Mouse (Mus musculus) embryonic facial prominence, embryonic 13.5 days (tissue): ENCODE results near the gene Rassf3. TPM values are rescaled to one million over a fixed set of nuclear protein-coding genes. Genes with fewer than 3 reads are reported as not detected.

Source experiments
- ATAC-seq: fragments of 200-750 bp; cut with Nextera tagmentation; 2 replicates; pipeline ENCODE4 v1.8.0; 2017; ENCODE audit warnings: low read depth; ENCODE audit not compliant: insufficient number of reproducible peaks, insufficient read depth, low FRiP score, low TSS enrichment
- H3K27ac ChIP-seq: fragments of 300-500 bp; sonication (generic); 2 replicates; pipeline ENCODE4 v1.5.1; 2015; ENCODE audit warnings: moderate library complexity, mild to moderate bottlenecking, inconsistent platforms
- H3K27me3 ChIP-seq: fragments of 300-500 bp; sonication (generic); 2 replicates; pipeline ENCODE4 v1.6.1; 2015; ENCODE audit warnings: mild to moderate bottlenecking, inconsistent platforms
- H3K36me3 ChIP-seq: fragments of 300-500 bp; sonication (generic); 2 replicates; pipeline ENCODE4 v1.6.1; 2015; ENCODE audit warnings: mild to moderate bottlenecking, inconsistent platforms
- H3K4me1 ChIP-seq: fragments of 300-500 bp; sonication (generic); 2 replicates; pipeline ENCODE4 v1.6.1; 2015; ENCODE audit warnings: inconsistent platforms
- H3K4me2 ChIP-seq: fragments of 300-500 bp; sonication (generic); 2 replicates; pipeline ENCODE4 v1.6.1; 2015; ENCODE audit warnings: moderate library complexity, mild to moderate bottlenecking, inconsistent platforms
- H3K4me3 ChIP-seq: fragments of 300-500 bp; sonication (generic); 2 replicates; pipeline ENCODE4 v1.5.1; 2015; ENCODE audit warnings: mild to moderate bottlenecking, inconsistent platforms
- H3K9ac ChIP-seq: fragments of 300-500 bp; sonication (generic); 2 replicates; pipeline ENCODE4 v1.6.1; 2015; ENCODE audit warnings: mild to moderate bottlenecking, inconsistent platforms
- H3K9me3 ChIP-seq: fragments of 300-500 bp; sonication (generic); 2 replicates; pipeline ENCODE4 v1.6.1; 2016; ENCODE audit warnings: inconsistent platforms
- WGBS: fragments of 180-500 bp; shearing (Covaris S2); methylation state at CpG from one replicate; pipeline ENCODE4 v1.1.7; 2015; ENCODE audit warnings: mixed read lengths; 5-methylcytosine and 5-hydroxymethylcytosine counted together
- polyA plus RNA-seq: library from polyadenylated mRNA; unstranded; fragments of >200 nt; fragmentation: Nextera tagmentation; extraction: Ambion mirVana; gene quantifications from 2 replicates; pipeline ENCODE4 v1.2.1, GENCODE M21; 2015

The Rassf3 gene
- polyA plus RNA-seq, 1 experiment from 2014 or later = 20.8 TPM

GRCm38 (mm10) chr10:121487716-121488115, 11.6 kb upstream of the Rassf3 start:
- WGBS = 74% methylated on average over 4 of the region's 4 CpGs
- no peaks in the 10 kb centered on the region for H3K4me1 ChIP-seq
- H3K9ac ChIP-seq = no peak overlapping the region
- no peak overlapping the region for H3K4me3 ChIP-seq
- no peaks in the 10 kb centered on the region for H3K27me3 ChIP-seq
- no peaks in the 10 kb centered on the region for H3K36me3 ChIP-seq
- ATAC-seq = no peak
- no peak overlapping the region for H3K27ac ChIP-seq
- H3K9me3 ChIP-seq = no peaks in the 10 kb centered on the region
- no peak overlapping the region for H3K4me2 ChIP-seq

GRCm38 (mm10) chr10:121486350-121486749, 10.2 kb upstream of the Rassf3 start:
- ATAC-seq = no peak
- no peak overlapping the region for H3K4me2 ChIP-seq
- WGBS = 86% methylated on average over 9 of the region's 9 CpGs
- no peak overlapping the region for H3K4me3 ChIP-seq
- no peak overlapping the region for H3K9ac ChIP-seq
- H3K9me3 ChIP-seq = no peaks in the 10 kb centered on the region
- H3K27me3 ChIP-seq = no peaks in the 10 kb centered on the region
- H3K36me3 ChIP-seq = no peaks in the 10 kb centered on the region
- no peaks in the 10 kb centered on the region for H3K4me1 ChIP-seq
- H3K27ac ChIP-seq = no peak overlapping the region

GRCm38 (mm10) chr10:121483364-121483763, 7.2 kb upstream of the Rassf3 start:
- H3K9me3 ChIP-seq = no peaks in the 10 kb centered on the region
- H3K36me3 ChIP-seq = no peaks in the 10 kb centered on the region
- no peak overlapping the region for H3K4me2 ChIP-seq
- H3K4me1 ChIP-seq = no peaks in the 10 kb centered on the region
- ATAC-seq = no peak
- H3K9ac ChIP-seq = no peak overlapping the region
- WGBS = 68% methylated on average over 1 of the region's 1 CpGs
- H3K27ac ChIP-seq = no peak overlapping the region
- H3K4me3 ChIP-seq = no peak overlapping the region
- H3K27me3 ChIP-seq = no peaks in the 10 kb centered on the region

- no peaks in the 10 kb centered on the region for H3K27me3 ChIP-seq
- no peaks in the 10 kb centered on the region for H3K36me3 ChIP-seq
- no peak overlapping the region for H3K9ac ChIP-seq
- ATAC-seq = no peak
- H3K4me3 ChIP-seq = no peak overlapping the region
- H3K27ac ChIP-seq = no peak overlapping the region
- no peaks in the 10 kb centered on the region for H3K9me3 ChIP-seq
- peaks cover 6% of the 10 kb centered on the region for H3K4me1 ChIP-seq
- 80% methylated on average over 10 of the region's 10 CpGs for WGBS
- H3K4me2 ChIP-seq = no peak overlapping the region
Measured at GRCm38 (mm10) chr10:121481141-121481540, 5.0 kb upstream of the Rassf3 start.

GRCm38 (mm10) chr10:121479987-121480386, 3.8 kb upstream of the Rassf3 start:
- Histone ChIP-seq H3K36me3 (no peaks in the 10 kb centered on the region), H3K4me1 (peaks cover 6% of the 10 kb centered on the region), H3K27me3 (no peaks in the 10 kb centered on the region), H3K27ac (no peak overlapping the region), H3K9ac (no peak overlapping the region), H3K4me2 (no peak overlapping the region), H3K9me3 (no peaks in the 10 kb centered on the region), H3K4me3 (no peak overlapping the region)
- 92% methylated on average over 1 of the region's 1 CpGs for WGBS
- no peak for ATAC-seq

- ATAC-seq = no peak
- Histone ChIP-seq H3K4me1 (peaks cover 29% of the 10 kb centered on the region), H3K9ac (peak overlapping the region; percentile 38; the same call in 1 of the 2 replicates), H3K9me3 (no peaks in the 10 kb centered on the region), H3K27me3 (no peaks in the 10 kb centered on the region), H3K4me3 (no peak overlapping the region), H3K27ac (peak overlapping the region; percentile 85), H3K36me3 (no peaks in the 10 kb centered on the region), H3K4me2 (peak overlapping the region; percentile 75)
- 11% methylated on average over 10 of the region's 10 CpGs for WGBS
Measured at GRCm38 (mm10) chr10:121477433-121477832, 1.3 kb upstream of the Rassf3 start.

GRCm38 (mm10) chr10:121476968-121477337, 806 bp upstream of the Rassf3 start:
- no peaks in the 10 kb centered on the region for H3K36me3 ChIP-seq
- WGBS = 11% methylated on average over 8 of the region's 8 CpGs
- peak overlapping the region; percentile 85 for H3K27ac ChIP-seq

GRCm38 (mm10) chr10:121475672-121476146, 438 bp downstream of the Rassf3 start:
- H3K27ac ChIP-seq = peak overlapping the region; percentile 91
- WGBS = 0% methylated on average over 45 of the region's 45 CpGs

More at GRCm38 (mm10) chr10:121476968-121477337, 806 bp upstream of the Rassf3 start:
- Histone ChIP-seq H3K27me3 (no peaks in the 10 kb centered on the region), H3K4me3 (peak overlapping the region; percentile 92), H3K9me3 (no peaks in the 10 kb centered on the region), H3K9ac (peak overlapping the region; percentile 66; the same call in 1 of the 2 replicates), H3K4me2 (peak overlapping the region; percentile 75), H3K4me1 (peaks cover 34% of the 10 kb centered on the region)
- no peak for ATAC-seq

GRCm38 (mm10) chr10:121475101-121475671, 961 bp downstream of the Rassf3 start:
- H3K4me2 ChIP-seq = peak overlapping the region; percentile 75
- ATAC-seq = no peak
- H3K27me3 ChIP-seq = no peaks in the 10 kb centered on the region
- no peaks in the 10 kb centered on the region for H3K36me3 ChIP-seq
- no peaks in the 10 kb centered on the region for H3K9me3 ChIP-seq
- peaks cover 43% of the 10 kb centered on the region for H3K4me1 ChIP-seq
- WGBS = under 1% methylated on average over 31 of the region's 31 CpGs
- H3K27ac ChIP-seq = peak overlapping the region; percentile 91
- H3K9ac ChIP-seq = peak overlapping the region; percentile 94
- peak overlapping the region; percentile 92 for H3K4me3 ChIP-seq

More at GRCm38 (mm10) chr10:121475672-121476146, 438 bp downstream of the Rassf3 start:
- peak overlapping the region; percentile 75 for H3K4me2 ChIP-seq
- no peaks in the 10 kb centered on the region for H3K36me3 ChIP-seq
- peak; percentile 21; the same call in 1 of the 2 replicates for ATAC-seq
- H3K4me1 ChIP-seq = peaks cover 41% of the 10 kb centered on the region
- H3K9me3 ChIP-seq = no peaks in the 10 kb centered on the region
- H3K27me3 ChIP-seq = no peaks in the 10 kb centered on the region
- H3K9ac ChIP-seq = peak overlapping the region; percentile 94
- H3K4me3 ChIP-seq = peak overlapping the region; percentile 92

- Histone ChIP-seq H3K27me3 (no peaks in the 10 kb centered on the region), H3K9ac (peak overlapping the region; percentile 94), H3K9me3 (no peaks in the 10 kb centered on the region), H3K36me3 (no peaks in the 10 kb centered on the region), H3K27ac (peak overlapping the region; percentile 91; the same call in 1 of the 2 replicates), H3K4me1 (peaks cover 52% of the 10 kb centered on the region), H3K4me3 (peak overlapping the region; percentile 92), H3K4me2 (peak overlapping the region; percentile 75)
- 8% methylated on average over 4 of the region's 4 CpGs for WGBS
- ATAC-seq = no peak
Measured at GRCm38 (mm10) chr10:121474288-121474687, 1.9 kb downstream of the Rassf3 start.

- 38% methylated on average over 12 of the region's 12 CpGs for WGBS
- Histone ChIP-seq H3K4me2 (peak overlapping the region; percentile 75), H3K4me1 (peaks cover 57% of the 10 kb centered on the region), H3K9ac (peak overlapping the region; percentile 94), H3K4me3 (peak overlapping the region; percentile 92), H3K27me3 (no peaks in the 10 kb centered on the region), H3K36me3 (no peaks in the 10 kb centered on the region), H3K27ac (peak overlapping the region; percentile 28; the same call in 1 of the 2 replicates), H3K9me3 (no peaks in the 10 kb centered on the region)
- ATAC-seq = no peak
Measured at GRCm38 (mm10) chr10:121473723-121474215, 2.4 kb downstream of the Rassf3 start.
